Mouse (Mus musculus): ENCODE measurements around the gene Zkscan2. TPM values are rescaled to one million over a fixed set of nuclear protein-coding genes. Genes with fewer than 3 reads are reported as not detected.

Gene Zkscan2
- polyA plus RNA-seq (2015; fragmentation: Nextera tagmentation; extraction: Ambion mirVana): 0.83 and 1.6 TPM in 2 replicates

DNA sequence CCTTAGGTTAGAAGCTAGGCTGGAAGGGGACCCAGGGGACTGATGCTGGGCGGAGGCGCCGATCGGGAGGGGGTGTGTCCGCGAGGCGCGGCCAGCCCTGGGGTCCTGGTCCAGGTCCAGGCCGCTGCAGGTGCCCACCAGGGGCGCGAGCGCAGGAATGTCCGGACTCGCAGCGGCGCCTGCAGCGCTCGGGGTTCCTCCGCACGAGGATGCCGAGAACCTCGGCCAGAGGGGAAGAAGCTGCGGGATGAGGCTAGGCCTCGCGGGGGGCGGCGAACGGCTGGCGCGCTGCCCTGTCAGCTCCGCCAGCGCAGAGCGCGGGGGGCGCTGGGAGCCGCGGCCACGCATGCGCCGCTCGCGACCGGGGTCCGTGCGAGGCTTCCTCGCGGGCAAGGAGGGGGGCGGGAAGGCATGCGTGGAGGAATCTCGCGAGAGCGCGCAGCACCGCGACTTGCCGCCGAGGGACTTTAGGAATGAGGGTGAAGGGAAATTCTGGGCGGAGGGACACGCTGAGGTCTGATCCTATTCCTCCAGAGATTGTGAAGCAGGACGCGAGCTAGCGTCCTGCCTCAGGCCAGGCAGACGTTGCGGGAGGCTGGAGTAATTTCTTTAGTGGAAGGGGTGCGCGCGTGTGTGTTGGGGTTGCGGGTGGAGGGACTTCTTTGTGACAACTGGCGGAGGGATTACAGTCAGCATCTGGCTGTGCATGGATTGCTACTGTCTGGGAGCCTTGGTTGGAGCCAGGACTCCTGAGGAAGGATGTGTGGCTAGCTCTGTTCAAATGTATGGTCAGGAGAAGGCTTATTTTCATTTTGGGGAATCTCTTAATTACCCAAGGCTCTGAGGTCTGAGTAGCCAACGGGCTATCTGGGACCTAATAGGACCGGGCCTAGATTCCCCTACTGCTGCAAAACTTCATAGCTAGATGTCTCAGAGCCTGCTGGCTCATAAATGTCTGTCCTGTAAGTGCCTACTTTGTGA lies at the start of gene Zkscan2:
Gene Zkscan2, minus strand, starts transcription at position 211 of the 981 bp plus-strand sequence.
- Histone ChIP-seq H3K4me1 (replicated peaks) (peaks cover 8% of the 10 kb centered on the region), H3K27ac (no peak within 1 kb of the TSS), H3K9ac (peak within 1 kb of the TSS; percentile 61), H3K9me3 (replicated peaks) (no peaks in the 10 kb centered on the region), H3K4me3 (peak within 1 kb of the TSS; percentile 70), H3K27me3 (no peaks in the 10 kb centered on the region), H3K4me2 (peak within 1 kb of the TSS; percentile 92), H3K36me3 (no peaks in the 10 kb centered on the region)
- peak; percentile 89 for ATAC-seq (replicated peaks; ENCODE audit: insufficient number of reproducible peaks, insufficient read depth, low FRiP score, low read depth)
- 1% methylated on average over 70 of the region's 71 CpGs for WGBS

DNA sequence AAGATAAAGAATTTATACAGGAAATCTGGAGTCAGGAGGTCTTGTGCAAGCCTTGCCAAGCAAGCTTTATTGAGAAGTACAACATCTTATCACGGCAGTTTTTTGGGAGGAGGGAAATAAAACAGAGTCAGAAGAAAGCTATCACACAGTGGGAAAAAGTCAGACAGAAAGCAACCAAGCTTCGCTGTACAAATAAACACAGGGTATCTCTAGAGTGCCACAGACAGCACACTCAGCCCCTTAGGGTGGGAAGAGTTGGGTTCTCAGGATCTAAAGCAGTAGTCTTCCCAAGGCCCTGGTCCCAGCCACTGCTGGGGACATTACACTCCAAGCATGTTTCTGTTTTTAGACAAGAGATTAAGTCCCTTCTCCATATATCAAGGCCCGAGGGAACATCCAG lies 28.9 kb upstream of the Zkscan2 start:
- no peaks in the 10 kb centered on the region for H3K36me3 ChIP-seq
- H3K27me3 ChIP-seq: no peaks in the 10 kb centered on the region
- H3K4me1 ChIP-seq (replicated peaks): no peaks in the 10 kb centered on the region
- no peak overlapping the region for H3K4me3 ChIP-seq
- no peak; the same call in 1 of the 2 replicates for ATAC-seq (replicated peaks; ENCODE audit: insufficient number of reproducible peaks, insufficient read depth, low FRiP score, low read depth)
- H3K27ac ChIP-seq: no peak overlapping the region
- no peaks in the 10 kb centered on the region for H3K9me3 ChIP-seq (replicated peaks)
- 37% methylated on average over 3 of the region's 3 CpGs for WGBS
- H3K9ac ChIP-seq: no peak overlapping the region
- H3K4me2 ChIP-seq: no peak overlapping the region

DNA sequence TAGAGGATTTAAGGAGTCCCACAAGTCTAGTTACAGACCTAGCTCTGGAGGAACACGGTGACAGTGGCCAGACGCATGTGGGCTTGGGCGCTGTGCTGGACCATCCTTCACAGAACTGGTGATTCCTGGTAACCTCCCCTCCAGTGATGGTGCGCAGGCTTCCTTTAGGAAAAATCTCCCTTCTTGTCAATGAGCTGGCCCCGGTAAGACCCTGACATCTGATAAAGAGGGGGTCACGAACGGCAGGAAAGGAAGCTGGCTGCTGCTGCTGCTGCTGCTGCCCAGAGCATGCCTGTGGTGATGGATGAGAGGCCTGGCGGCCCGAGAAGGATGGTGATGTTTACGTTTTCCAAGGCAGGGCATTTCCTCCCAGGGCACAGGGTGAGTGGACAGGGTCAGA lies 25.5 kb upstream of the Zkscan2 start:
- Histone ChIP-seq H3K4me3 (no peak overlapping the region), H3K4me2 (no peak overlapping the region), H3K27ac (no peak overlapping the region), H3K9ac (no peak overlapping the region), H3K36me3 (no peaks in the 10 kb centered on the region), H3K9me3 (replicated peaks) (no peaks in the 10 kb centered on the region), H3K4me1 (replicated peaks) (no peaks in the 10 kb centered on the region), H3K27me3 (no peaks in the 10 kb centered on the region)
- 25% methylated on average over 10 of the region's 10 CpGs for WGBS
- no peak for ATAC-seq (replicated peaks; ENCODE audit: insufficient number of reproducible peaks, insufficient read depth, low FRiP score, low read depth)

DNA sequence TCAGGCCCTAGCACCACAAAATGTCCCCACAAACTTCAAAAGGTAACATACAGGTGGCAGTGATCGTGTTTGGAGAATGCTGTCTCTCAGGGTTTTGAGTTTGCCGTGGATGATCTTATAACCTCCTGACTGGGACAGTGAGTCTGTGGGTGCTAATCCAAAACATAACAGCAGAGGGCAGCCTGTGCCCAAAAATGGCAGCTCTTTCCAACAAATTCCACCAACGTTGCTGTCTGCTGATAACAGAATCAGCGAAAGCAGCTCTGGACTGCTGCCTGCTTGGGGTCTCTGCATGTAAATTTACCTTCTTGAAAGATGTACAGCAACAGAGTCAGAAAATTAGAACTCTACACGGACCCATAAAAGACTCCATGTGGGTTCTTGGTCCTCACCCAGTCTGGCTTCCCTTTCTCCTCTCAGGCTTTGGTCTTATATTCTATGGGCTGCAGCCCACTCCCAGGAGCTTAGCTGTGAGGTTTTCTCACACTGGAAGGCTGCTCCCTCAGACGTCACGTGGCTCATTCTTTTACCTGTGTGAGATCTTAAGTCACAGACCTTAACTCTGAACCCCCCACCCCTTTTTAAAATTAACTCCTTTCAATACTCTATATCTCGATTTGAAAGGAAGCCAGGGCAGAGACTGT lies 24.1 kb upstream of the Zkscan2 start:
- Histone ChIP-seq H3K9me3 (replicated peaks) (no peaks in the 10 kb centered on the region), H3K9ac (no peak overlapping the region), H3K27me3 (no peaks in the 10 kb centered on the region), H3K4me1 (replicated peaks) (no peaks in the 10 kb centered on the region), H3K4me2 (no peak overlapping the region), H3K4me3 (no peak overlapping the region), H3K27ac (no peak overlapping the region), H3K36me3 (no peaks in the 10 kb centered on the region)
- 19% methylated on average over 8 of the region's 8 CpGs for WGBS
- no peak for ATAC-seq (replicated peaks; ENCODE audit: insufficient number of reproducible peaks, insufficient read depth, low FRiP score, low read depth)

DNA sequence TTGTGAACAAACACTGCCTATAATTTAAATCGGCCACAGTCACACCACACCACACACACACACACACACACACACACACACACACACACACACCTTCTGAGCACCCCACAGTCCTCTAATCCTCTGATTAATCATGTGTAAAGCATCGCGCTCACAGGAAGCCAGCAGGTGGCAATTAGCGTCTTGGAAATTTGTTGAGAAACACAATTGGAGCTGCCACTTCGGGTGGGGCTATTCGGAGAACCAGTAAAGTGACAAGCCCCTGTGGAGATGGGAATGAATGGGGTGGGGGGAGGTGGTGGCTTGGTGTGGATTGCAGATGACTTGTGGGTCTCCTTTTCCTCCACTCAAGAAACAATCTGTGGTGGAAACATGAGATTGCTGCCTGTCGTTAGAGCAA lies 7.7 kb upstream of the Zkscan2 start:
- Histone ChIP-seq H3K36me3 (no peaks in the 10 kb centered on the region), H3K4me1 (replicated peaks) (no peaks in the 10 kb centered on the region), H3K4me2 (no peak overlapping the region), H3K27ac (no peak overlapping the region), H3K9me3 (replicated peaks) (no peaks in the 10 kb centered on the region; the same call in 1 of the 2 replicates), H3K9ac (no peak overlapping the region), H3K4me3 (no peak overlapping the region), H3K27me3 (no peaks in the 10 kb centered on the region)
- no peak for ATAC-seq (replicated peaks; ENCODE audit: insufficient number of reproducible peaks, insufficient read depth, low FRiP score, low read depth)
- WGBS: 75% methylated on average over 7 of the region's 7 CpGs

DNA sequence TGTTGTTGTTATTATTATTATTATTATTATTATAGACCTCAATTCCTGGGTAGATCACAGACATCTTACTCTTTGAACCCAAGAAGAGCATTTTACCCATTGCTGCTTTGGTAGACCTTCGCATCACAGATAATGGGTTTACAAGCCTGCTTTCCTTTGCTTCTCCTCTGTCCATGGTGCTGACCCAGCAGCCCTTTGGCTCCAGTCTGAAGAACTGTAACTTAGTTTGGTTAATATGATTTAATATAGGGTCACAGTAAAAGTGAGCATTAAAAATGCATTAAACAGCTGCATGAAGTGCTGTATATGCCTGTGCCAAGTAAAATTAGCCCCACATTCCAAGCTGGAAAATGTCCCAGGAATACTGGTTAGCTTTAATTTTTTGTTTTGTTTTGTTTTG lies 3.1 kb upstream of the Zkscan2 start:
- Histone ChIP-seq H3K4me1 (replicated peaks) (peaks cover 8% of the 10 kb centered on the region), H3K27me3 (no peaks in the 10 kb centered on the region), H3K4me3 (no peak overlapping the region), H3K9me3 (replicated peaks) (no peaks in the 10 kb centered on the region; the same call in 1 of the 2 replicates), H3K27ac (no peak overlapping the region), H3K36me3 (no peaks in the 10 kb centered on the region), H3K9ac (no peak overlapping the region), H3K4me2 (no peak overlapping the region)
- WGBS: 19% methylated on average over 1 of the region's 1 CpGs
- no peak for ATAC-seq (replicated peaks; ENCODE audit: insufficient number of reproducible peaks, insufficient read depth, low FRiP score, low read depth)

DNA sequence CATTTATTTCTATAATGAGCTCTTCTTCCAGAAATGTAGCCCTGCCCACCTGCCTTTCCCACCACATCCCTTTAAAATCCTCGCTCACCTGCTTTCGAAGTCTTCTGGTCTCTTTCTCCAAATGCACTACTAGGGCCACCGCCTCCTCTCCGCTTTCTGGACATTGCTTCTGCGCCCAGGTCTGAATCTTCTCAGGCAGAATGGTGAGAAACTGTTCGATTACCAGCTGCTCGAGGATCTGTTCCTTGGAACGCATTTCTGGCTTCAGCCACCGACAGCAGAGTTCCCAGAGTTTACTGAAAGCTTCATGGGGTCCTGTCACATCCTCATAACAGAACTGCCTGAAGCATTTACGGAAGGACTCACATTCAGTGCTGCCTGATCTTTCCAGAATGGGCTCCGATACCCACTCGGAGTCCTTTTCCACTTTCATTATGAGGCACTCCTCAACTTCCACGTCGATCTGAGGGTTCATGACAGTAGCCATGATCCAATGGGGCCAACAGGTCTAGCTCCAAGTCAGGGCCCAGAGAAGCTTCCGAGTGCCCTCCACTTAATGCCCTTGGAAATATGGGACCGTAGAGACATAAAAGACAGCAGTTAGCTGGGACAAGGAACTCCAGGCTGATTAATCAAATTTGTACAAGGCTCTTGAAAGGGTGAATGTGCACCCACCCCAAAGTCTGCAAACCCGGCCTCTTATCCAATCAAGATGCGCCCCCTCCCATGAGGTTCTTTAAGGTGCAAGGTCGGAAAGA lies 589 bp downstream of the Zkscan2 start:
- Histone ChIP-seq H3K9me3 (replicated peaks) (no peaks in the 10 kb centered on the region), H3K27ac (no peak overlapping the region), H3K4me1 (replicated peaks) (peaks cover 8% of the 10 kb centered on the region), H3K27me3 (no peaks in the 10 kb centered on the region), H3K4me2 (peak overlapping the region; percentile 92), H3K4me3 (peak overlapping the region; percentile 70), H3K9ac (peak overlapping the region; percentile 61), H3K36me3 (peaks cover under 1% of the 10 kb centered on the region; the same call in 1 of the 2 replicates)
- WGBS: 40% methylated on average over 19 of the region's 19 CpGs
- peak; percentile 22; the same call in 1 of the 2 replicates for ATAC-seq (replicated peaks; ENCODE audit: insufficient number of reproducible peaks, insufficient read depth, low FRiP score, low read depth)

DNA sequence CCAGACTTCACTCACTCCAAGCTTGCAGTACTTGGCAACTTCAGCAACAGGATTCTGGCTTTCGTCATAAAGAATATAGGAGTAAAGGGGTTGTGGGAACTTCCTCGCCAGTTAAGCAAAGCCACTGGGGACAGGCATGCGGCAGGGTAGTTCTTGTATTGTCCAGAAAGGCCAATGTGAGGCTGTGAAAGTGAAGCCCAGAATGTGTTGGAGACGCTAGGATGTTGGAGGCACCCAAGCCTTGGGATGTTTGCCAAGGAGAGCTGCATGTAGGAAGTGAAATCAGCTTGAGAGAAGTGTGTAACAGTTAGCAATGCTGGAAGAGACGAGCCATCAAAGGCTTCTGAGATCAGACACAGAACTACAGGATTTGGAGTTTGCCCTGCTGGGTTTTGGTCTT lies 12.5 kb downstream of the Zkscan2 start:
- Histone ChIP-seq H3K4me3 (no peak overlapping the region), H3K9ac (no peak overlapping the region), H3K27me3 (no peaks in the 10 kb centered on the region), H3K27ac (no peak overlapping the region), H3K9me3 (replicated peaks) (no peaks in the 10 kb centered on the region), H3K4me2 (no peak overlapping the region), H3K4me1 (replicated peaks) (no peaks in the 10 kb centered on the region), H3K36me3 (no peaks in the 10 kb centered on the region)
- 42% methylated on average over 5 of the region's 5 CpGs for WGBS
- no peak for ATAC-seq (replicated peaks; ENCODE audit: insufficient number of reproducible peaks, insufficient read depth, low FRiP score, low read depth)

DNA sequence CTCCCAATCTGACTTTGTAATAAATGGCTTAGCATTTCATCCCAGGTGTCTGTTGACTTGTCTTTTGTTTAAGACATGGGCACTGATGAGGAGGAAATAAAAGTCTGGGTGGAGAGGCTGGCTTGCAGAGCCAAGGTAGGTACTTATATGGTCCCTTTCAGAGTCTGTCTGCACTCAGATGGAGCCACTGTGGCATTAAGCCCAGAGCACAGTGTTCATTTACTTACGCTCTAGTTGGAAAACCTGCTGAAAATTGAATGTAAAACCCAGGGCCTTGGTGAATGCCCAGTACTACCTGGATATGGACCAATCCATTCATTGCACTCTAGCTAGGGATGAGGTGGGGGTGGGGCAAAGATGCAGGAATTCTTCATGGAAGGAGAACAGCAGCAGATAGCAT lies 32.3 kb downstream of the Zkscan2 start:
- no peak overlapping the region for H3K4me3 ChIP-seq
- ATAC-seq (replicated peaks; ENCODE audit: insufficient number of reproducible peaks, insufficient read depth, low FRiP score, low read depth): no peak
- H3K9me3 ChIP-seq (replicated peaks): no peaks in the 10 kb centered on the region
- no peak overlapping the region for H3K27ac ChIP-seq
- peaks cover 4% of the 10 kb centered on the region; the same call in 1 of the 2 replicates for H3K27me3 ChIP-seq
- WGBS: 95% methylated on average over 1 of the region's 1 CpGs
- H3K4me1 ChIP-seq (replicated peaks): 0 out of 2 replicates have a peak, but pooled peaks cover 3% of the 10 kb centered on the region
- no peak overlapping the region for H3K4me2 ChIP-seq
- no peaks in the 10 kb centered on the region for H3K36me3 ChIP-seq
- H3K9ac ChIP-seq: no peak overlapping the region

DNA sequence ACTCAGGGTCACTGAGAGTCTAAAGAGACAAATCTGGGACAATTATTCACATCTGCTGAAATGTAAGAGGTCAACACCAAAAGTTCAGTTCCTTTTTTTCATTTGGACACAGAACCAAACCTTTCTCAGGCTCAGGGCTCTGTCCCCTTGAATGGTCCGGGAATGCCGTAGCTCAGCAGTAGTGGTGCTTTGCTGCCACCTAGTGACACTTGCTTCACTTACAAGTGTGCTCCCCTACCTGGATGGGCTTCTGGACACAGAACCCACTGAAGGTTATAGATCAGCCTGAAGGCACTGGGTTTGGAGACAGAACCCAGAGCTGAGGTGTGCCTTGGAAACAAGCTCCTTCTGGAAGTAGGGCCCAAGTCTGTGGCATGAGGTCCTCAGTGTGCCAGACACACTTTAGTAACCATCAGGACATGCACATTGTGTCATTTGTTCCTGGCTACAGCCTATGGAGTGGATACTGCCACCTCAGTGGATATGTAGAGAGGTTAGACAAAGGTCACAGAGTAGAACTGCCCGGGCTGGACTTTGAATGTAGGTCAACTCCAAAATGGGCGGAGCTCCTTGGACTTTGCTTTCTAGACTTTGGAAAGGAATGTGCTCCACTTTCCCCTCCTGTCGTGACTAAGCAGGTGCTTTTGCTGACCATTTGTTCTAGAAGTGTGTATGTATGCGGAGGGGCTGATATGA lies 34.4 kb downstream of the Zkscan2 start:
- Histone ChIP-seq H3K27ac (no peak overlapping the region), H3K9me3 (replicated peaks) (no peaks in the 10 kb centered on the region), H3K4me1 (replicated peaks) (peaks cover 15% of the 10 kb centered on the region), H3K4me3 (no peak overlapping the region), H3K27me3 (peaks cover 4% of the 10 kb centered on the region; the same call in 1 of the 2 replicates), H3K36me3 (no peaks in the 10 kb centered on the region), H3K9ac (no peak overlapping the region), H3K4me2 (no peak overlapping the region)
- 31% methylated on average over 6 of the region's 6 CpGs for WGBS
- no peak for ATAC-seq (replicated peaks; ENCODE audit: insufficient number of reproducible peaks, insufficient read depth, low FRiP score, low read depth)

All from heart, embryonic 15.5 days (tissue).